ENCODE assay signal across 15 mouse cellular contexts in genomic region chr12:21410620-21411019, GRCm38 (mm10).
"Had no signal": no experiment of that assay in that cellular context is flagged by ENCODE, and none has a peak within 500 bp of the region (broad histone marks: within the 10 kb centered on the region; RNA-seq: fewer than 3 reads in every experiment).

No protein-coding gene starts in this region.

- DNase-seq: kidney, adult 2 months; kidney, postnatal 25 days; layer of hippocampus, adult 9-11 months; layer of hippocampus, postnatal 36 days; lung, embryonic 14.5 days; lung, postnatal 10 days; right cerebral cortex, postnatal 14 days; thymus, adult 18-20 months; thymus, postnatal 25 days had no signal

- H3K9ac ChIP-seq: hindbrain, embryonic 15.5 days; intestine, embryonic 15.5 days; kidney, embryonic 15.5 days; limb, embryonic 15.5 days; lung, embryonic 14.5 days; midbrain, embryonic 13.5 days had no signal

- H3K4me1 ChIP-seq: intestine, embryonic 15.5 days had no signal

- ATAC-seq: intestine, embryonic 15.5 days; midbrain, embryonic 13.5 days had no signal

- H3K4me2 ChIP-seq: hindbrain, embryonic 15.5 days; intestine, embryonic 15.5 days; kidney, embryonic 15.5 days; limb, embryonic 15.5 days; lung, embryonic 14.5 days; midbrain, embryonic 13.5 days had no signal

- H3K27me3 ChIP-seq: hindbrain, embryonic 15.5 days; intestine, embryonic 15.5 days; kidney, embryonic 15.5 days; limb, embryonic 15.5 days; midbrain, embryonic 13.5 days had no signal

- H3K4me3 ChIP-seq: hindbrain, embryonic 15.5 days; intestine, embryonic 15.5 days; kidney, embryonic 15.5 days; limb, embryonic 15.5 days; midbrain, embryonic 13.5 days had no signal

- H3K27ac ChIP-seq: hindbrain, embryonic 15.5 days; intestine, embryonic 15.5 days; kidney, embryonic 15.5 days; limb, embryonic 15.5 days; macrophage; midbrain, embryonic 13.5 days had no signal

- H3K9me3 ChIP-seq: hindbrain, embryonic 15.5 days; intestine, embryonic 15.5 days; limb, embryonic 15.5 days had no signal
